Mouse (Mus musculus): ENCODE results near the gene Cacna2d2. TPM values are rescaled to one million over a fixed set of nuclear protein-coding genes. Genes with fewer than 3 reads are reported as not detected.

Gene Cacna2d2
- polyA plus RNA-seq, 1 experiment from 2014 or later = 0.02 TPM

DNA sequence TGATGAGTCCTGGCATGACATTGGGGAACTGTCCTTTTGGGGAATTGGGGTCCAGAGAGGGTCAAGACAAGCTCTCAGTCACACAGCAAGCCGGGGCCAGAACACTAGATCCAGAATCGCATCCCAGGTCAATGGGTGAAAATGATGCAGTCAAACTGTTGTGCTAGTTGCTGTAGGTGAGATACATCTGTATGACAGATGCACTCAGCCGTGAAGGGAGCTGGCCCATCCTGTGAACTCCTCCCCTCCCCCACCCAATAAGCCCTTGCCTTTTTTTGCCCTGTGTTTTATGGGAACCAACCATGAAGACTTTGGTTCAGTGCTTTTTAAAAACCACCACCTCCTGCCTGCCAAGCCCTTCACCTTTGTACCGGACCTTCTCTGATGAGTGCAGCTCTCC lies 43.5 kb downstream of the Cacna2d2 start:
- Histone ChIP-seq H3K36me3 (no peaks in the 10 kb centered on the region), H3K4me1 (no peaks in the 10 kb centered on the region), H3K9ac (no peak overlapping the region), H3K27ac (no peak overlapping the region), H3K4me2 (no peak overlapping the region), H3K4me3 (no peak overlapping the region), H3K9me3 (replicated peaks) (no peaks in the 10 kb centered on the region), H3K27me3 (replicated peaks) (peaks cover 32% of the 10 kb centered on the region)
- no peak for ATAC-seq
- 72% methylated on average over 4 of the region's 4 CpGs for WGBS (ENCODE audit: insufficient replicate concordance)

GRCm38 (mm10) chr9:107443324-107443723 lies 43.9 kb downstream of the Cacna2d2 start:
- Histone ChIP-seq H3K4me3 (no peak overlapping the region), H3K36me3 (no peaks in the 10 kb centered on the region), H3K9ac (no peak overlapping the region), H3K4me2 (no peak overlapping the region), H3K9me3 (replicated peaks) (no peaks in the 10 kb centered on the region), H3K27ac (no peak overlapping the region), H3K27me3 (replicated peaks) (peaks cover 34% of the 10 kb centered on the region), H3K4me1 (no peaks in the 10 kb centered on the region)
- ATAC-seq = no peak
- WGBS (ENCODE audit: insufficient replicate concordance) = 58% methylated on average over 12 of the region's 12 CpGs

GRCm38 (mm10) chr9:107445011-107445471 lies 45.6 kb downstream of the Cacna2d2 start:
- Histone ChIP-seq H3K9me3 (replicated peaks) (no peaks in the 10 kb centered on the region), H3K4me3 (no peak overlapping the region), H3K4me2 (no peak overlapping the region), H3K36me3 (no peaks in the 10 kb centered on the region), H3K9ac (no peak overlapping the region), H3K4me1 (peaks cover 2% of the 10 kb centered on the region; the same call in 1 of the 2 replicates), H3K27me3 (replicated peaks) (peaks cover 51% of the 10 kb centered on the region), H3K27ac (no peak overlapping the region)
- WGBS (ENCODE audit: insufficient replicate concordance) = 38% methylated on average over 6 of the region's 6 CpGs
- no peak for ATAC-seq

- no peak overlapping the region for H3K27ac ChIP-seq
- WGBS (ENCODE audit: insufficient replicate concordance) = 39% methylated on average over 22 of the region's 22 CpGs
Observed at GRCm38 (mm10) chr9:107448805-107449517, 49.5 kb downstream of the Cacna2d2 start.

DNA sequence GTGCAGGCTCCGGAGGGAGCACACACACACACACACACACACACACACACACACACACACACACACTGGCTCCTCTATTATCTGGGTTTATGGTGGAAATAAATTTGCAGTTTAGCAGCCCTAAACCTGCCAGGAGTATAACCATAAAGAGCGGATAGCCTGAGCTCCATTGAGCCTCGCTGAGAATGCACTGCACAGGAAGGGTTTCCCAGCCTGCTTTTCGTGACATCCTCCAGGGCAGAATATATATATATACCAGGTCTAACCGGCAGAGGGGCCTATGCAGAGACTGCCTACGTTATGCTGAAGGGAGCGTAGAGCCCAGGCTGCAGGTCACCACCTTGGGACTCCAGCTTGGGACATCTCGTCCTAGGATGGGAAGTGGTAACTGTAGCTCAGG lies 52.0 kb downstream of the Cacna2d2 start:
- Histone ChIP-seq H3K27me3 (replicated peaks) (peaks cover 79% of the 10 kb centered on the region), H3K4me2 (no peak overlapping the region), H3K27ac (no peak overlapping the region), H3K9ac (no peak overlapping the region), H3K9me3 (replicated peaks) (no peaks in the 10 kb centered on the region), H3K4me1 (peaks cover 12% of the 10 kb centered on the region; the same call in 1 of the 2 replicates), H3K36me3 (no peaks in the 10 kb centered on the region), H3K4me3 (no peak overlapping the region)
- 54% methylated on average over 8 of the region's 8 CpGs for WGBS (ENCODE audit: insufficient replicate concordance)
- ATAC-seq = no peak; the same call in 1 of the 2 replicates

More at GRCm38 (mm10) chr9:107448805-107449517, 49.5 kb downstream of the Cacna2d2 start:
- Histone ChIP-seq H3K27me3 (replicated peaks) (peaks cover 69% of the 10 kb centered on the region), H3K4me3 (no peak overlapping the region), H3K9ac (no peak overlapping the region), H3K4me1 (peaks cover 12% of the 10 kb centered on the region; the same call in 1 of the 2 replicates), H3K4me2 (no peak overlapping the region), H3K36me3 (no peaks in the 10 kb centered on the region), H3K9me3 (replicated peaks) (no peaks in the 10 kb centered on the region)
- no peak for ATAC-seq

DNA sequence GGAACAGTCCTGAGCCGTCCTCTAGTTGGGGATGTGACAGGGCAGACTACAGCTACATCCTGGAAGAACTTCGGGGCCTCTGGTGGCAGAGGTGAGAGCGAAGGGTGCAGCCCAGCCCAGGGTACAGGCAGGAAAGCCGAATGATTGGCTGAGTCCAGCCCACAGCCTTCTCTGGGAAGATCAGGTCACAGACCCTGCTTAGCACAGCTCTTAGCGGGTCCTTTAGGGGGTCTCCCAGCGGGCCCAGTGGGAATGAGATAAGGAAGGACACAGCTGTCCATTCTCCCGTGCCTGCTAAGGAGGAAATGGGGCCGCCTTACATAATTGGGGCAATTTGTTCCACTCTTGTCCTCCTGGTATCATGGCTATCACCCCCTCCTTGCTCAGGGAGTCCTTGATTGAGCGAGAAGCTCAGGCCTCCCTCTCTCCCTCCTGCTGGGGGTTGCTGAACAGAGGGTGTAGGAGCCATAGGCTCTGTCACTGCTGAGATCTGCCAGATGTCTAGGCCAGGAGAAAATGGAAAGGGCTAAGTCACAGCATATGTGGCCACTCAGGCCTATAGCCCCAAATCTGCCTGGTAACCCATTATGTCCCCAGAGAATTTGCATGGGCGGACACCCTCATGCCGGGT lies 52.6 kb downstream of the Cacna2d2 start:
- Histone ChIP-seq H3K4me1 (peaks cover 12% of the 10 kb centered on the region; the same call in 1 of the 2 replicates), H3K27me3 (replicated peaks) (peaks cover 82% of the 10 kb centered on the region)
- no peak for ATAC-seq

GRCm38 (mm10) chr9:107452552-107452951 lies 53.1 kb downstream of the Cacna2d2 start:
- no peak for ATAC-seq
- no peak overlapping the region for H3K4me3 ChIP-seq
- no peaks in the 10 kb centered on the region for H3K9me3 ChIP-seq (replicated peaks)
- peaks cover 84% of the 10 kb centered on the region for H3K27me3 ChIP-seq (replicated peaks)
- peaks cover 12% of the 10 kb centered on the region; the same call in 1 of the 2 replicates for H3K4me1 ChIP-seq
- no peak overlapping the region for H3K27ac ChIP-seq
- H3K4me2 ChIP-seq = no peak overlapping the region
- no peaks in the 10 kb centered on the region for H3K36me3 ChIP-seq
- H3K9ac ChIP-seq = no peak overlapping the region
- WGBS (ENCODE audit: insufficient replicate concordance) = 9% methylated on average over 4 of the region's 4 CpGs

More for the DNA sequence above, 52.6 kb downstream of the Cacna2d2 start:
- no peak overlapping the region for H3K9ac ChIP-seq
- no peak overlapping the region for H3K4me3 ChIP-seq
- no peak overlapping the region for H3K4me2 ChIP-seq
- no peaks in the 10 kb centered on the region for H3K9me3 ChIP-seq (replicated peaks)
- no peaks in the 10 kb centered on the region for H3K36me3 ChIP-seq
- no peak overlapping the region for H3K27ac ChIP-seq
- 42% methylated on average over 11 of the region's 11 CpGs for WGBS (ENCODE audit: insufficient replicate concordance)

DNA sequence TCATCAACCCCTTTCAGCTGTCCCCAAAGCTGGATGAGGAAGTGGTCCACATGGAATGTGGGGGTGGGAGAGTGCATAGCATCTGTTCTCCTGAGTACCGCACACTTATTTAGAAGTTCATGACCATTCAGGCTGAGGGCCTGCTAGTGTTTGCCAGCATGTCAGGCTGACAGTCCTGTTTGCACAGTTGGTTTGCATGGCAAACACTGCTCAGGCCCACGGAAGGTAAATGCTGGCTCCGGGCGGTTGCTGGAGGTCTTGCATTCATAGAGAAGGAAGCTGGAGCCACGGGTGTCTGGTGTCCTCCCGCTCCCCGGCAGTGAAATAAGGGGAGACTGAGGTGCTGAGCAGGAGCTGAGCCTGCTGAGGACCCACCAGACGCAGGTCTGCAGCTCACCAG lies 53.7 kb downstream of the Cacna2d2 start:
- WGBS (ENCODE audit: insufficient replicate concordance) = 56% methylated on average over 8 of the region's 8 CpGs
- H3K27me3 ChIP-seq (replicated peaks) = peaks cover 78% of the 10 kb centered on the region
- no peak overlapping the region for H3K4me2 ChIP-seq
- H3K4me1 ChIP-seq = peaks cover 12% of the 10 kb centered on the region; the same call in 1 of the 2 replicates
- H3K4me3 ChIP-seq = no peak overlapping the region
- no peaks in the 10 kb centered on the region for H3K36me3 ChIP-seq
- H3K9ac ChIP-seq = no peak overlapping the region
- H3K9me3 ChIP-seq (replicated peaks) = no peaks in the 10 kb centered on the region
- H3K27ac ChIP-seq = no peak overlapping the region
- ATAC-seq = no peak

GRCm38 (mm10) chr9:107456667-107457066 lies 57.3 kb downstream of the Cacna2d2 start:
- Histone ChIP-seq H3K4me3 (no peak overlapping the region), H3K4me2 (no peak overlapping the region), H3K27me3 (replicated peaks) (peaks cover 65% of the 10 kb centered on the region), H3K9me3 (replicated peaks) (no peaks in the 10 kb centered on the region), H3K9ac (no peak overlapping the region), H3K36me3 (no peaks in the 10 kb centered on the region), H3K27ac (no peak overlapping the region), H3K4me1 (peaks cover 6% of the 10 kb centered on the region; the same call in 1 of the 2 replicates)
- ATAC-seq = no peak
- WGBS (ENCODE audit: insufficient replicate concordance) = 63% methylated on average over 15 of the region's 15 CpGs

DNA sequence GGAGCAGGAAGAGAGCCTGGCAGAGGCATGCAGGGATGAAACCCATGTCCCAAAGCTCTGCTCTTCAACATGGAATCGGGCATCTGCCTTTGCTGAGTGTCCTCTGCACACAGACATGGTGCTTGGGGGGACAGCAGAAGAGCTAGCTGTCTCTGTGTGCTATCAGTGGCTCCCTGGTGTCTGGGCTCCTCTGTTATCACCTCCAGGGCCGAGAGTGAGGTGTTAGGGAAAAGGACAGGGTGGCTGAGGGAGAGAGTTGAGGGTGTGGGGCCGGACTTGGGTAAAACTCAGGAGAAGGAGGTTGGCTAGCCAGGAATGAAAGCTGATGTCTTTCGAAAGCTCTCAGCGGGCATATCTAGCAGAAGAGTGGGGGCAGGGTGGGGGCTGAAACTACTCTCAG lies 63.5 kb downstream of the Cacna2d2 start:
- no peaks in the 10 kb centered on the region for H3K36me3 ChIP-seq
- H3K27ac ChIP-seq = peak overlapping the region; percentile 51
- WGBS (ENCODE audit: insufficient replicate concordance) = 21% methylated on average over 5 of the region's 5 CpGs
- no peak overlapping the region for H3K4me3 ChIP-seq
- H3K9me3 ChIP-seq (replicated peaks) = no peaks in the 10 kb centered on the region
- no peak overlapping the region for H3K9ac ChIP-seq
- peak overlapping the region; percentile 49 for H3K4me2 ChIP-seq
- peak; percentile 80 for ATAC-seq
- H3K4me1 ChIP-seq = peaks cover 31% of the 10 kb centered on the region
- peaks cover 63% of the 10 kb centered on the region for H3K27me3 ChIP-seq (replicated peaks)

GRCm38 (mm10) chr9:107463509-107463908 lies 64.1 kb downstream of the Cacna2d2 start:
- ATAC-seq = peak; percentile 73
- no peak overlapping the region for H3K9ac ChIP-seq
- H3K9me3 ChIP-seq (replicated peaks) = no peaks in the 10 kb centered on the region
- H3K27ac ChIP-seq = peak overlapping the region; percentile 51
- peaks cover 31% of the 10 kb centered on the region for H3K4me1 ChIP-seq
- peaks cover 64% of the 10 kb centered on the region for H3K27me3 ChIP-seq (replicated peaks)
- peak overlapping the region; percentile 49 for H3K4me2 ChIP-seq
- H3K36me3 ChIP-seq = no peaks in the 10 kb centered on the region
- 12% methylated on average over 7 of the region's 7 CpGs for WGBS (ENCODE audit: insufficient replicate concordance)
- no peak overlapping the region for H3K4me3 ChIP-seq

DNA sequence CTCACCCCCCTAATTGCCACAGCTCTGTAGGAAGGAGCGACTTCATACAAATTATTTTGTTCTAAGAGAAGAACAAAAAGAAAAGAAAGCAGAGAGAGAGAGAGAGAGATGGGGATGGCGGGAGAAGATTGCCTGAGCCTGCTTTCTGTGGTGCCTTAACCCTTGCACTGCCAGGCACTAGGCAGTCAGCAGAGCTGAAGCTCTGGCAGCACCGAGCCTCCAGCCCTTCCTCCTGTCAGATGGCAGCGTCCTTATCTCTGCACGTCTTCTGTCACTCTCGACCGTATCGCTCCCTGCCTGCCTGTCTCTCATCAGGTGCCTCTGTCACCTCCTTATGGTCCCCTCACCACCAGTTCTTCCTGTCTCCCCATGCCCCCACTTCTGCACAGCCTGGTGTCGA lies 64.7 kb downstream of the Cacna2d2 start:
- Histone ChIP-seq H3K4me2 (peak overlapping the region; percentile 49), H3K4me3 (no peak overlapping the region), H3K27me3 (replicated peaks) (peaks cover 67% of the 10 kb centered on the region), H3K4me1 (peaks cover 31% of the 10 kb centered on the region), H3K9me3 (replicated peaks) (no peaks in the 10 kb centered on the region), H3K27ac (no peak overlapping the region), H3K9ac (no peak overlapping the region), H3K36me3 (no peaks in the 10 kb centered on the region)
- ATAC-seq = peak; percentile 70
- 9% methylated on average over 9 of the region's 9 CpGs for WGBS (ENCODE audit: insufficient replicate concordance)

Data from liver, embryonic 12.5 days (tissue).